Mouse (Mus musculus): Measurements from ENCODE around the gene Alkbh7. TPM values are rescaled to one million over a fixed set of nuclear protein-coding genes. Genes with fewer than 3 reads are reported as not detected.

Alkbh7 gene
- total RNA-seq, 2 experiments from 2014 or later = 23.1 to 23.7 TPM

DNA sequence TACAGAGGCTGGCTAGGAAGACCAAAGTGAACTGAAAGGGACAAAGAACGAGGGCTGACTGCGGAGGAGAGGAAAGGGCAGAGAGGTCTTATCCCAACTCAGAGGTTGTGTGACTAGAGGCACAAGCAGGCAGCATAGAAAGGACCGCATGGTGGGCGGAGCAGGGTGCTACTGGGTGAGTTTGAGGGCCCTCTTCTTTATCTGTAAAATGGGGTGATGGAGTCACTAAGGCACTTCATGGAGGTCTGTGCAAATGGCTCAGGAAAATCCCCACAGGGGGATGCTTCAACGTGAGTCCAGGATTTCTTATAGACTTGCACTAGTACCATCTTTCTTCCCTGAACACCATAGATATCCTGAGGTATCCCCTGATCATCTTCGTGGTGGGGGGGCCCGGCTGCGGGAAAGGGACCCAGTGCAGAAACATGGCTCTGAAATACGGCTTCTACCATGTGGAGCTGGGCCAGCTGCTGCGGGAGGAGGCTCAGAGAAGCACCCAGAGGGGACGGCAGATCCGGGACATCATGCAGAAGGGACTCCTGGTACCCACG is 15.2 kb downstream of the Alkbh7 start:
- DNase-seq (ENCODE audit: low spot score in 2 of 2) = no peak
- intact Hi-C loops (cut with DNase I) = no loop called here

DNA sequence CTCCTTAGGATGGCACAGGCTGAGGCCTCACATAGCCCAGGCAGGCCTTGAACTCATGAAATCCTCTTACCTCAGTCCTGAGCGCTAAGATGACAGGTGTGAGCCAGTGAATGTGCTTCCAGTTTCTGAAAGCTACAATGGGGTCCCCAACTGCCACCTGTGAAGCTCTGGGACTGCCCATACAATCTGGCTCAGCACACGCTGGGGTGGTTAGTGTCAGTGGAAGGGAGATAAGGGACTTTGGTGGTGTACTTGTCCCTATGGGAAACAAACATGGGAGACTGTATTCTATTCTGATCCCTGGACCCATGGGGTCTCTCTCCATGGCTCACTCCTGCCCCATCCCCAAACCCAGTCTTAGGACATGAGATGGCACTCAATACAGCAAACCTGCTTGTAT is 22.6 kb downstream of the Alkbh7 start:
- no peak for DNase-seq (ENCODE audit: low spot score in 2 of 2)
- intact Hi-C loops (cut with DNase I) = no loop called here

DNA sequence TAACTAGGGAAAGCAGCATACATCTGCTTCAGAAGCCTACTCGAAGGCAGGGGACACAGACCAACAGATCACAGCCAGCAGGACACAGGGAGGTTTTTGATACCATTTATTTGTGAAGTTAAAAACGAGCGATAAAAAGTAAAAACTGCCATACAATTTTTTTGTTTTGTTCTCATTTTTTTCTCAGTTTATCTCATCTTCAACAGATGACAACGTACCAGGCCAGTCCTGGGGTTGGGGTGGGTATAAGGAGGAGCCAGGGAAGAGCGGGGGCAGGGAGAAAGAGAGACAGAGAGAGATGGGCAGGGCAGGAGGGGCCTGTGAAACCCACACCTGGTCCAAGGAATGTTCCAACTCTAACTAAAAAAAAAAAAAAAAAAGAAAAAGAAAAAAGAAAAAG is 23.8 kb downstream of the Alkbh7 start:
- DNase-seq (ENCODE audit: low spot score in 2 of 2) = no peak
- intact Hi-C loops (cut with DNase I) = no loop called here

DNA sequence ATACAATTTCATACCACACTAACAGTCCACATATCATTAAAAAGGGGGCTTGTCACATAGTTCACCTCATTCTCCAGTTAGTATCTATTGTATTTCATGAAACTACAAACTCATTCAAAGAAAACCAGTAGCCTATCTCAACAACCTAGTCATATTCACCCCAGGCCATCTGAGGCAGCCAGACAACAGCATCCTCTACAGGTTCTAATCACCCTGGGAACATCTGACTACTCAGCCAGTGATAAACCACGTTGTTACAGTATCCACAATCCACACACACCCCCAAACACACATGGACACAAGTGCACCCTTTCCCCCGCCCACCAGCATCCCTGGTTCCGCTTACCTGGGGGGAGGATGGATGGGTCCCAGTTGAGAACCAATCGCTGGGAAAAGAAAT is 30.3 kb downstream of the Alkbh7 start:
- no peak for DNase-seq (ENCODE audit: low spot score in 2 of 2)
- intact Hi-C loops (cut with DNase I) = no loop called here

DNA sequence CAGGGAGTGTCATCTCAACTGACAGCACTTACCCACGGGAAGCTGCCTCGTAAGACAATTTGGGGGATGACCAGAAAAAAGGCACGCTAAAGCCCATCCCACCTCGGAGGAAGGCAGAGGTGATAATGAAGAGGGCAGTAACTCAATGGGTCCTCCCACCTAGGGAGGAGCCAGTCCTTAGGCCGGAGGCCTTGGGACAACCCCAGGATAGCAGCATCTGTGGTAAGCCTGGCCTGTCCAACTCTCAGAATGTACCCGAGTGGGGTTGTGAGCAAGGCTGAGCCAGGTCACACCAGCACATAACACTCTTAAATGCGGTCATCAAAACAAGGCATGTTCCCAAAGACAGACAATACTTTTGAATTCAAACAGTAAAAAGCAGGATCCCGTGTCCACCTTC is 32.6 kb downstream of the Alkbh7 start:
- intact Hi-C loops (cut with DNase I) = no loop called here
- DNase-seq (ENCODE audit: low spot score in 2 of 2) = no peak

DNA sequence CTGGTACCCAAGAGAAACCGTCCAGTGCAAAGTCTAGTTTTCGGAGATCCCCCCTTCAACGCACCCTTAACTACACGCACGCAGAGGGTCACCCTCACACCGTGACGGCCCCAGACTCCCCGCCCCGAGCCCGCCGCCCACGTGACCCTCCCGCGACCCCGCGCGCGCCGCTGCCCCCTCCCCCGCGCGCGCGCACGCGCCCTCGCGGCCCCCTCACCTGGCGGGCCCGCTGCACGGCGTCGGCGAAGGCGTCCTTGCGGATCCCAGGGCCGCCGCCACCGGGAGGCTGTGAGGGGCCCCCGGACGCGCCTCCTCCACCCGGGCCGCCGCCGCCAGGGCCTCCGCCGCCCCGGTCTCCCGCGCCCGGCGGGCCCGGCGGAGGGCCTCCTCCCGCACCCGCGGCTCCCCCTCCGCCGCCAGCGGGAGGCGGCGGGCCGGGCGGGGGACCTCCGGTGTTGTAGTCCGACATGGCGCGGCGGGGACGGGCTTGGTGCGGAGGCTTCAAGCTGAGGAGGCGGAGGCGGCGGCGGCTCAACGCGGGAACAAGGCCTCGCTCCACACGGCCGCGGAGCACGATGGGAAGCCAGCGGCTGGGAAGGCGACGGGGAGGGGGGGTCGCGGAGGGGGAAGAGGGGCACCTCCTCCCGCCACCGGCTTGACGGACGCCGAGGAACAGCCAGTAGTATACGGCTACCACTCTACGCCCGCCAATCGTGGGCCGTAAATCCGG is 34.0 kb downstream of the Alkbh7 start, which contains the start of gene Khsrp:
Khsrp (minus strand) TSS at position 592 of the 730 bp plus-strand sequence.
- intact Hi-C loops (cut with DNase I) = loop anchor here (1.0 kb wide), 1 partner anchor 28 kb away; the partner anchor contains the start of genes Crb3 and Slc25a23
- peak in 1 of 2 experiments; percentile 28 for DNase-seq (ENCODE audit: low spot score in 2 of 2)

DNA sequence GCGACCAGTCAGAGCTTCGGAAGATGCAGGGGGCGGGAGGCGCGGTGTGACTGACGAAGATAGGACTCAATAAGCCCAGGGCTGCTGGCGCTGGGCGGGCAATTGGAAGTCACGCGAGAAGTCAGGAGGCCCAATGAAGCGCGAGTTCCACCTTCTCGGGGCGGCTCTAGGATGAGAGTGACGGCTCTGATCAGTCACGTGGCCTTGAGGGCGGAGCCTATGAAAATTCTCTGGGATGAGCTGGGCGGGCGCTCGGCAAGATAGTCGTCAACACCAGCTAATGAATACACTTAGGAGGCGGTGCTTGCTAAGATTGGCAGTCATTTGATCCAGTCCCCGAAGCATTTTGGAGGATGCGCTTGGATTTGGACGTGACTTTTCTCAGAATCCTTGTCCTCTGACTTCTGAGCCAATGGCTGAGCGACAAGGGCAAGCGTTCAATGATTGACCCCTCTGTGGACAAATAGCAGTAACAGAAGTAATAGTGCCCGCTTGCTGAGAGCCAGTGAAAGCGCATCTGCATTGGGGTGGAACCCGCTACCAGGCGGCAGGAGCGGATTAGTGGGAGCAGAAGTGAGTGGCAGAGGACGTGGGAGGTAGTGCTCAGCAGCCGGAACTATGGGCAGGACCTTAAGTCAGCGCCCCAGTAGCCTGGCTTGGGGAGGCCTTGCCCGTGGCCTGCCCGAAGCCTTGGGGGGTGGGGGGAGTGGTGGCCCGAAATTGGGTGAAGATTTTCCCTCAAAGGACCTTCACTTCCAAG is 34.7 kb downstream of the Alkbh7 start:
- peak; percentile 100 for DNase-seq (ENCODE audit: low spot score in 2 of 2)
- intact Hi-C loops (cut with DNase I) = loop anchor here (1.0 kb wide), 1 partner anchor 27 kb away; the partner anchor contains the start of genes Crb3 and Slc25a23

DNA sequence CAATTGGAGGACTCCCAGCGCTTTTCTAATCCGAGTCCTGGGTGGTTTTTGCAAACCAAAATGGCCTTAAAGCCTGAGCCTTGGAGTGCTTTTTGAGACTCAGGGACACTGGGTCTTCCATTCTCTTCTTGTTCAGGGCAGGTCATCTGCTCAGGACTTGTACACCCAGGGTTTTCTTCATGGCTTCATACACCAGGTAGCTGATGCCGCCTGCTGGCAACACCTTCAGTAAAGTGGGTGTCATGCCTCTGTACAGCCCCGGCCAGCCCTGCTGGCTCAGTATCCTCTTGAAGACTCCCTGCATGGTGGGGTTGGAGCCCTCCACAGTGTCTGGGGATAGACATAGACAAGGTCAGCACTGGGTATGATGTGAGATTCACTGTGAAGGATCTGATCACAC is 35.7 kb downstream of the Alkbh7 start:
- no peak for DNase-seq (ENCODE audit: low spot score in 2 of 2)
- intact Hi-C loops (cut with DNase I) = no loop called here

DNA sequence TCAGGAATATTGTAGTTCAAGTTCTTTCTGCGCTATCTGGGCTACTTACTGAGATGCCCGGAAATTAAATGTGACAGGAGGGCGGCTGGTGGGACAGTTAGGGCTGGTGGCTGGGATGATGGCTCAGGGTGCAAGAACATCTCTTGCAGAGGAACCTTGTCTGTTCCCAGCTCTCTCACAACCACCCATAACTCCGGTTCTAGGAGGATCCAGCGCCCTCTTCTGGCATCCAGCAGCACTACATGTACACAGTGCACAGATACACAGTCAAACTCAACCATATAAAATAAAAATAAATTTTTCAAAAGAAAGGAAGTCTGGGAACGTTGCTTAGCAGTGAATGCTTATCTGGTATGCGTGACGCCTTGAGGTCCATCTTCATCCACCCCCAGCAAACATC is 41.8 kb downstream of the Alkbh7 start:
- no peak for DNase-seq (ENCODE audit: low spot score in 2 of 2)
- intact Hi-C loops (cut with DNase I) = no loop called here

DNA sequence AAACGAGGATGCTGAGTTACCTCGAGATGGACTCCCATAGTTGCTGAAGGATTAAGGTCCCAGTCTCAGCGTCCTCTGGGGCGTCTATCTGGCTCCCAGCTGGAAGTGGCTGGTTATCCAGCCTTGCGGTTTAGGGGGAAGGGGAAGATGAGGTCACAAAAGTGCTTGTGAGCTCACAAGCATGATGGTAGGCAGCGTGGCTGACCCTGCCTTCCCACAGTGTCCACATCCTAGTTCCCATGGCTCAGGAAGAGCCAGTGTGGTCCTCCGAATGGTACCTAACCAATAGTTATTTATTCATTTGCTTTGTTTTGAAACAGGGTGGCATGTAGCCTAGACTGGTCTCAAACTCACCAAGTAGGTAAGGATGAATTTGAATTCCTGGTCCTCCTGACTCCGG is 44.4 kb downstream of the Alkbh7 start, which contains the start of gene Slc25a41:
Slc25a41 (minus strand) TSS at position 101 of the 400 bp plus-strand sequence.
- intact Hi-C loops (cut with DNase I) = no loop called here
- no peak for DNase-seq (ENCODE audit: low spot score in 2 of 2)

DNA sequence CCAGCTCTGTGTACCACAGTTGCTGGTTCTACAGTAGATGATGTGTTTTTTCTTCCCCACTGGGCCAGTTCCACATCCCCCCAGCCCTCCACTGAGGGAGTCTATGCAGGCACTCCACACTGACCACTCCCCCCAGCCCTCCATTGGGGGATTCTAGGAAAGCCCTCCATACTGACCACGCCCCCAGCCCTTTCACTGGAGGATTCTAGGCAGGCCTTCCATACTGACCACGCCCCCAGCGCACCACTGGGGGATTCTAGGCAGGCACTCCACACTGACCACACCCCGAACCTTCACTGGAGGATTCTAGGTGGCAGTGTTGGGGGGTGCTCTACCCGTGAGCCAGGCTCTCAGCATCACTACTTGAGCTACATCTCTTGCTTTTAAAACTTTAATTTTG is 50.3 kb downstream of the Alkbh7 start:
- no peak for DNase-seq (ENCODE audit: low spot score in 2 of 2)
- intact Hi-C loops (cut with DNase I) = no loop called here

DNA sequence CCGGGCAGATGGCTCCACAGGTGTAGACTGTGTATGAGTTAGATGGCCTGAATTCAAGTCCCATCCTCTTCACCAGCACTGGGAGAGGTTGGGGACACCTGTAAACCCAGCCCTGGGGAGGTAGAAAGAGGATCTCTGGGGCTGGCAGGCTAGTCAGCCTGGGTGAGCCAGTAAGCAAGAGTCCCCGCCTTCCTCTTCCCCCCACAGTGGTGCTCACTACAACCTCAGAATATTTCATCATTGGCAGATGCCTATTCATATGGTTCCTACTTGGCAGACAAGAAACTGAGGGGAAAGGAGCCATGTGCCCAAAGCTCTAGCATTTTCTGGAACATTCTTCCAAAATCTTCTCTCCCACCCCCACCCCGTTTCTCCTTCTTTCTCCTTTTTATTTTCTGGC is 51.7 kb downstream of the Alkbh7 start:
- DNase-seq (ENCODE audit: low spot score in 2 of 2) = no peak
- intact Hi-C loops (cut with DNase I) = no loop called here

Other genes starting within 250 kb of the Alkbh7 start
- 1 to 10 TPM; 3.8 to 4.1 TPM for gene Nrtn, start 239.8 kb upstream of the Alkbh7 start, total RNA-seq (2021)
- 10 to 100 TPM; 64.1 to 64.6 TPM for gene Dus3l, start 232.6 kb upstream of the Alkbh7 start, total RNA-seq (2021)
- 1 to 10 TPM; 1.1 to 1.2 TPM for gene Prr22, start 227.1 kb upstream of the Alkbh7 start, total RNA-seq (2021)
- 1 to 10 TPM; 2.1 to 3.9 TPM for gene Rfx2, start 166.3 kb upstream of the Alkbh7 start, total RNA-seq (2021)
- gene Acsbg2, start 122.9 kb upstream of the Alkbh7 start, total RNA-seq (2021) = not detected
- gene 1700061G19Rik, start 121.9 kb upstream of the Alkbh7 start, total RNA-seq (2021) = not detected
- gene Mllt1, start 61.9 kb upstream of the Alkbh7 start, total RNA-seq (2021) = 10 to 100 TPM; 69.5 to 71.8 TPM
- not detected for gene Acer1, start 15.2 kb upstream of the Alkbh7 start, total RNA-seq (2021)
- gene Clpp, start 7.0 kb upstream of the Alkbh7 start, total RNA-seq (2021) = 10 to 100 TPM; 56.1 to 67.9 TPM
- not detected for gene Pspn, start 2.7 kb downstream of the Alkbh7 start, total RNA-seq (2021)
- gene Gtf2f1, start 13.9 kb downstream of the Alkbh7 start, total RNA-seq (2021) = 10 to 100 TPM; 53.7 to 58.9 TPM
- gene Gm17949, start 14.1 kb downstream of the Alkbh7 start, total RNA-seq (2021) = under 1 TPM in 1 of 2 experiments, not detected in 1; 0.50 TPM
- 100 to 1,000 TPM; 103 to 110 TPM for gene Khsrp, start 34.2 kb downstream of the Alkbh7 start, total RNA-seq (2021)
- gene Slc25a41, start 44.3 kb downstream of the Alkbh7 start, total RNA-seq (2021) = not detected
- gene Crb3, start 61.8 kb downstream of the Alkbh7 start, total RNA-seq (2021) = 1 to 10 TPM; 1.2 to 2.4 TPM
- gene Slc25a23, start 62.5 kb downstream of the Alkbh7 start, total RNA-seq (2021) = 100 to 1,000 TPM; 338 to 348 TPM
- 1 to 10 TPM in 1 of 2 experiments, under 1 TPM in 1; 0.78 to 2.2 TPM for gene Dennd1c, start 81.2 kb downstream of the Alkbh7 start, total RNA-seq (2021)
- gene Tubb4a, start 90.4 kb downstream of the Alkbh7 start, total RNA-seq (2021) = 100 to 1,000 TPM; 641 to 646 TPM
- 1 to 10 TPM in 1 of 2 experiments, not detected in 1; 1.2 TPM for gene Tnfsf9, start 108.0 kb downstream of the Alkbh7 start, total RNA-seq (2021)
- under 1 TPM in 1 of 2 experiments, not detected in 1; 0.44 TPM for gene Cd70, start 152.4 kb downstream of the Alkbh7 start, total RNA-seq (2021)
- gene Tnfsf14, start 196.8 kb downstream of the Alkbh7 start, total RNA-seq (2021) = not detected
- under 1 TPM; 0.41 to 0.48 TPM for gene C3, start 230.8 kb downstream of the Alkbh7 start, total RNA-seq (2021)